Mouse (Mus musculus) megakaryocyte progenitor cell, adult 5-6 weeks (primary cell): Measurements from ENCODE around the gene Cnp. TPM values are rescaled to one million over a fixed set of nuclear protein-coding genes. Genes with fewer than 3 reads are reported as not detected.
"Not testable (repeated sequence)": the region's sequence is repeated elsewhere in the genome, so short reads cannot be mapped to it uniquely, and the experiment has no call there.

ENCODE experiments used
- ATAC-seq: replicated peaks from 2 replicates; pipeline ENCODE4 v1.8.0; 2016; ENCODE audit warnings: mild to moderate bottlenecking, moderate TSS enrichment, inconsistent platforms; ENCODE audit not compliant: poor library complexity
- total RNA-seq, 2 experiments: library from RNA; stranded (forward) in 1 of 2; stranded (reverse) in 1 of 2; fragments of 157-497, 149-512 nt in 1 of 2; fragments of 200-1000 nt in 1 of 2; gene quantifications; 2 replicates each; pipeline versions ENCODE4 v1.2.3 to v1.2.4; 2015 to 2017

Cnp gene
- total RNA-seq (2015), result 6.9 and 8.2 TPM in 2 replicates
- 16.2 and 21.7 TPM in 2 replicates for total RNA-seq (2017)

DNA sequence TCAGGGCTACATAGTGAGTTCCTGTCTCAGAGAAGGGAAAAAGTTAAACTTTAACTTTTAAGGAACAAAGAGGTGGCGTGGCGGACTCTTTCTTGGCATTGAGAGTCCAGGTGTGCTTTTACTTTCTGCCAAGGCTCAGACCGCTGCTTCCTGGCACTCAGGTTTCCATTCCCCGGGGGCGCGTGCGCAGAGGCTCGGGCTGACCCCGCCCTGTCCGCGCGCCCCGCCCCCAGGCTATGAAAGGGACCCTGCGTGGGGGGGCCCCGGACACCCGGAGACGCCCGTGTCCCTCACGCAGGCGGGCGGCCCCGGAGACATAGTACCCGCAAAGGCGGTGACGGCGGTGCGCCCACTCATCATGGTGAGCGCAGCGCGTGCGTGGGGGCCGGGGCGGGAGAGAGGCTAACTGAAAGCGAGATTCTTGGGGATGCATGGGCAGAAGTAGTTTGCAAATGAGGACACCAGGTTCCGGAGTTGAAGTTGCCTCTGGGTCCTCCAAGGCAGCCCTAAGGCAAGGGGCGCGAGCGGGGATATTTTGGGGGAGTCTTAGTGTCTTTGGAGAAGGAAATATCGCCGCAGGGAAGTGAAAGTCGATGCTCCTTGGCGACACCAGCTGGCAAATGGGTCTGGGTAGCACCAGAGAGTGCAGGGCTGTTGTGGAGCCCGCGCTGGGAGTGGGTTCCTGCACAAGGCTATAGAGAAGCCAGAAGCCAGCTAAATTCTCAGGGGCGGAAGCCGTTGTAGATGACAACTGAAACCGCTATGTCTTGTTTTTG, at the start of gene Cnp:
Cnp (plus strand) TSS at position 197 of the 776 bp plus-strand sequence.
- ATAC-seq, result peak; percentile 47

DNA sequence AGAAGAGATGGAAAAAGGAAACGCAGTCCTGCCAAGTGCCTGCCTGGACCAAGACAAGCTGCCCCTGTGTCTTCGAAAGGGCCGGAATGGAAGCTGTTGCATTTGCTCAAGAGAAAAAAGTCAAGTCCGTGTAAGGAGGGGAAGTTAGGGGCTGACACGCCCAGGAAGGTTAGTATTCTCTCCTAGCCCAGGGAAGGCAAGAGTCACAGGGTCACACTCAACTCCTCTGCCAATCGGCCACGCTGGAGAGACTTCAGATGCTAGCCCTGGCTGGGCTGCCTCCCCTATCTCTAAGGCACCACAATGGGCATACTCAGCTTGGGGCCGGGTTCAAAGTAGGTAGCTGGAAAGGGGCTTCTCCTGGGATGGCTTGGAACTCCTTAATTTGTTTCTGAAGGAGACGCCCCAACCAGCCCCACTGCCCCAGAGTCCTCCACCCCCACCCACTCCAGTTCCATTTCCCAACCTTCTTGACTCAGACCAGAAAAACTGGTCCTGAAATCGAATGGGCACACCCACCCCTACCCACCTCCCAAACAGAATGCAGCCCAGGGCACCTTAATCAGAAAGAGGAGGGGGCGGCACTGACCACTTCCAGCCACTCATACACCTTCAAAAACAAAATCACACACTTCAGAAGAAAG, 49.6 kb upstream of the Cnp start:
- no peak for ATAC-seq

DNA sequence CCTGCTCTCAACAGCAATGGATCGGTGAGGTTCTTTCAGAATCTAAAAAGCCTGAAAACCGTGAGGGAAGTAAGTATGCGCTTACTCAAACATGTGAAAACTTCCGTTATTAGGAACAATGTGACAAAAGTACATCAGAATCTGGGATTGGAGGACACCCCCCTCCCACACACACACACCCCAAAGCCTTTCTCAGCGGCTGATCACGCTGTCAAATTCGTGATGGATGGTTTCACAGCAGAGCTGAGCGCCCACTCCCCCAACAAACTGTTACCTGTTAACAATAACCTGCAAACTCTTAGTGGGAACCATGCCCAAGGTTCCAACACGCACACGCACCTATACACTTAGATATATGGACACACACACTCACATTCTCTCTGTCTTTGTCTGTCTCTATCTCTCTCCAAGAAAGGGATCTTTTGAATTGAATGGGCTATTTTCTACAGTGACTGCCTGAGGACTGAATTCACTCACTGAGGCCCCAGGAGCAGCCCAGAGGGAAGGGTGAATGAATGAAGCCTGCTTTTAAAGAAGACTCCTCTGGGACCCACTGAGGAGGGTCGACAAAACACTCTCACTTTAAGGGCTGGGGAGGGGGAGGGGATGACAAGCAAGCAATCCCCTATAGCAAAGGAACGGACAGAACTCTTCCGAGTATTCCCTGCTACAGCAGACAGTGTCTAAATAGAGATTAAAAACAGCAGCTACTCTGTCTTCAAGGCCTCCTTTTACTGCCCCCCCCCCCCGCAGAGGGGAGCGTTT, 48.5 kb upstream of the Cnp start:
- ATAC-seq, result no peak

DNA sequence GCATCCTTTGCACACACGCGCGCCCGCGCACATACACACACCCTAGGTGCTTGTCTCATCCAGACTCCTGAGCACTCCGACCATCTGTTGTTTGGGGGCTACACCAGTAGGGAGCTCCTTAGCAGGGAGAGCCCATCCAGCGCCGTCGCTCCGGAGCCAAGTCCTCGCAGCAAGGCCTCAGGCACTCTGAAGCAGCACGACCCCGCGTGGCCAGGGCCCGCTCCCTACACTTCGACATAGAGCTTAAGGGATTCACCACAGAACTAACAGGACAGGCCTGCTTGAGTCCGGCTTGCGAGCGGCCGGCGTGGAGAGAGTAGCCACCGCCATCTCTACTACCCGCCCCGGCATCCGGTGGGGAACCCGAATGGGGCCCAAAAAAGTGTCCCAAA, 47.6 kb upstream of the Cnp start:
- ATAC-seq, result peak; percentile 38

DNA sequence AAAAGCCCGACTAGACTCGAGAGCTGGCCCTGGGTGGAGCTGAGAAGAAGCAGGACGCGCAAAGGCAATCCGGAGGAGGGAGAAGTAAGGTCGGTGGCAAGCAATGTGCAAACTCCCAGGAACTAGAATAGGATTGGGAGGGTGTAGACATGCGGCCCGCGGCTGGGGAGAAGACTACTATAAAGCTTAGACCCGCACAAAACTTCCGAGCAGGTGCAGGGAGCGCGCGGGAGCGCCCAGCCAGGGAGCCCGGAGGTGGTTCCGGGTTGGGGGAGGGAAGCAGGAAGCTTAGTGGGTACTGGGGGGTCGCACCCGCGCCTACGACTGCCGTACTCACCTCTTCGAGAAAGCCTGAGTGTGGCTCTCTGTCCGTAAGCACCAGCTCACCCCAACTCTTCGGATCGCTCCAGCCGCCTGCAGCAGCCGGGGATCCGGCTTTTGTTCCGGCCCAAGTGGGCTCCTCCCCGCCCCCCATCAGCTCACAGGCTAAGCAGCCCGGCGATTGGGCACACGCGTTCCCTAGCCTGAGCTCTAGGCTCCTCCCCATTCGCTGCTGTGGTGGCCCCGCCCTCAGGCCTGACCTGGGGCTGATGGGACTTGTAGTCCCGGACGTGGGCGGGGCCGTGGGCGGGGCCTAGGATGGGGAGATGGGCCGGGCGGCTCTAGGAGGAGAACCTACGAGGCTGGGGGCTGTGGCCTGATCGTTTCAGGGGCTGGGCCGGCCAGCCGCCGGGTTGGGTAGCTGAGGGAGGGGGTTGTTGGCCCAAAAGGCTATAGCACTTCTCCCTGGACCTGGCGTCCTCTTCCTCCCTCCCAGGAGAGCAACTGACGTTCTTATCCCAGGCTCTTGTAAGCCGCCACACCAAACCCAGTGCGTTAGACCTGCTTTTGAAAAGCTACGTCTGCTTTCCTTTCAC, 47.0 kb upstream of the Cnp start, which contains the start of gene Acly:
Acly (minus strand) TSS at position 543 of the 917 bp plus-strand sequence.
- ATAC-seq, result peak; percentile 93

DNA sequence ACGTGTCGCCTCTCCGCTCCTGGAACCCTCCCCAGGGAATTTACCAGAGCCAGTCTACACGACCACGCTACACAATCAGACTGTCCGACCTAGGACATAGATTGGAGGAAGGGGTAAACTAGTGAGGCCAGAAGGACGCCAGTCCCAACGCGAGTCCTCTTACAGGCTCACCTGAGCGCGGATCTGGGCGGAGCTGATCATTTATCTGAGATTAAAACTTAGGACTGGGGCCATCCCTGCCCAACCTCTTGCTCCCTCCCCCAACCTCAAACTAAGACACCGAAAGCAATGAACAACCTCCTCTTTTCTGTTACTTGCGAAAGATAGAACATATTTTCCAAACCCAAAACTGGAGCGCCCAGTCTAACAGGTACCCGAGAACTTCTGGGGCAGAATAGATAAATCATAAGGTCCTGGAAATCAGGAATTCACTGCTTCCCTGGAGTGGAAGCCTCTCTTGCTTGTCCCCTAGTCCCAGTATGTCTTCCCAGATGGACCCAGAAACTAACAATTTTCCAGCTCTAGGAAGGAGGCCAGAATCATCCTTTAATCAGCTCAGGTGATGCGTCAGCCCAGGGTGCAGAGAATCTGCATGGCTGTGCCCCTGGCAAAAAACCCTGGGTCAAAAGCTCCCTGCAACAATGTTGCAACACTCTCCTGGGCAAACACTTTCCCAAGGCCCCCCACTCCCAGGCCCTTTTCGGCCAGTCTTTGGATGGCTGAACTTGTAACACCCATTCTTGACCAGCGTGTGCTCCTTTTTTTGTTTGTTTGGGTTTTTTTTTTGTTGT, 46.1 kb upstream of the Cnp start:
- no peak for ATAC-seq

DNA sequence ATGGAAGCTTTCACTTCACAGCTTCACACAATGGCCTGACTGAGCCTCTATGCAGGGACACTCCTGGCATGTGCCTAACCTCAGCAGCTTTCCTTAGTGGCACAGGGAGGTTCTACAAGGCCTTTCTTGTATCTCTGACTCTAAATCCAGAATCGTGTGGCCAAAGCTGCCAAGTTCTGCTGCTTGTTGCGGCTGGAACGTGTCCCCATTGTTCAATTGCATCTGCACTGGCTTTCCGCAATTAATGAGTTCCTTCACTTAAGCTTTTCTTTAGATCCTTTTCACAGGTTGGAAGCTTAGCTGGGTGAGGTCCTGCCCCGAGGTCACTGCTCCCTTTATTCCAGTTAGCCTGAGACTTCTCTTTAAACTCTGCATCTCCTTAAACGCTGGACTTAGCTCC, 40.8 kb upstream of the Cnp start:
- no peak for ATAC-seq

DNA sequence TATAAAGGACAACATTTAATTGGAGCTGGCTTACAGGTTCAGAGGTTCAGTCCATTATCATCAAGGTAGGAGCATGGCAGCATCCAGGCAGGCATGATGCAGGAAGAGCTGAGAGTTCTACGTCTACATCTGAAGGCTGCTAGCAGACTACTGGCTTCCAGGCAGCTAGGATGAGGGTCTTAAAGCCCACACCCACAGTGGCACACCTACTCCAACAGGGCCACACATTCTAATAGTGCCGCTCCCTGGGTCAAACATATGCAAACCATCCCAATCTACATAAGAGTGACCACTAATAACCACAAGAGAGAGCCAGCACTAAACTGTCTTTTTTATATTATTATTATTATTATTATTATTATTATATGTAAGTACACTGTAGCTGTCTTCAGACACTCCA, 40.3 kb upstream of the Cnp start:
- not testable (repeated sequence) for ATAC-seq

DNA sequence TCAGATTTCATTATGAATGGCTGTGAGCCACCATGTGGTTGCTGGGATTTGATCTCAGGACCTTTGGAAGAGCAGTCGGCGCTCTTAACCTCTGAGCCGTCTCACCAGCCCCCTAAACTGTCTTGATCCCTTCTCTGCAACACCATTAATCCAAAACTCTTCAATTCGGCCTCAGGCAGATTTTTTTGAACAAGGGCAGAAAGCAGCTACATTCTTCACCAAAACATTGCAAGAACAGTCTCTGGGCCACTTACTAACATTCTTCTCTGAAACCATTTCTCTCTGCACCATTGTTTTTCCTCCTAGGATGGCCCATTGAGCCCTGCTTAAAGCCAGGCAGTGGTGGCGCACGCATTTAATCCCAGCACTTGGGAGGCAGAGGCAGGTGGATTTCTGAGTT, 39.9 kb upstream of the Cnp start:
- not testable (repeated sequence) for ATAC-seq

DNA sequence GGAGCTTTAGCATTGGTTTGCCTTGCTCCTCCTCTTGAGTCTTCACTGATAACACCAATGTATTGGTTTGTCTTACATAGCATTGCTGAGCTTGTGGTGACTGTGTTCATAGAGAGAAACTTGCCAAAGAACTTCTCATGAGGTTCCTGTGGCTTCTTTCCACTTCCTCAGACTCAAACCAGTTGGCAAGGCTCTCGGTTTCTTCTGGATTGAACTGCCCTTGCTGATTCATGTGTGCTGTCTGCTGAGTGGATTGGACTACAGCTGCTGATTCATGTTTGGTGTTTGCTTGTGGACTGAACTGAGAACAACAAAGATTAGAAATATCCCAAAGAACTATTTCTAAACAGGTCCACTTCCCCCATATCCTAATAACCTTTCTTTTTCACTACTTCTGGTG, 38.7 kb upstream of the Cnp start:
- no peak for ATAC-seq

DNA sequence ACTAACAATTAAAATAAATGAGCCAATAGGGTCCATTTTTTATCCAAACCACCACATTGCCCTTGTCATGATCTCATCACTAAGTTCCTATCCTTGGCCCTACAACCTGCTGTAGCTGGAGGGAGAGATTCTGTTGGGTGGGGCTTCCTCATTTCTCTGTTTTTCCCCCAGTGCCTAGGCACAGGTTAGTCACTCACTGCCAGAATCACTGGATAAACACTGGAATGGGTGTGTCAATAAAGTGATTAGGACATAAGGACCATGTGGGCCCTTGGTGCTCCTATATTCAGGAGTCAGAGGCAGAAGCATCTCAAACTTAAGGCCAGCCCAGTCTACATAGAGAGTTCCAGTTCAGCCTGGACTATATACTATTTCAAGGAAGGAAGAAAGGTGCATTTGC, 38.2 kb upstream of the Cnp start:
- no peak for ATAC-seq

DNA sequence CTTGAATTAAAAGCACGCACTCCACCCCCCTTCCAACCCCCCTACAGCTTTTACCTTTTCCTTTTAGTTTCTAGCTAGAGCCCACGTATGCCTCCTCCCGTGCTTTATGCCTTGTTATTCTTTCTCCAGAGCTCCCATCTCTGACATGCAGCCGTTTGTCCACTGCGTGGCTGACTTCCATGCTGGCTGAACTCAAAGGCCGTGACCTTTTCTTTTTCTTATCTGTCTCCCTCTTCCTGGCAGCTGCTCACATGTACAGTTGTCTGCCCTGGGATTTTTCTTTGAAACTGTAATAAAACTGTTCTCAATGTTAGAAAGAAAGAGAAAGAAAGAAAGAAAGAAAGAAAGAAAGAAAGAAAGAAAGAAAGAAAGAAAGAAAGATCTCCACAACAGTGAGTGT, 33.7 kb upstream of the Cnp start:
- ATAC-seq, result no peak

DNA sequence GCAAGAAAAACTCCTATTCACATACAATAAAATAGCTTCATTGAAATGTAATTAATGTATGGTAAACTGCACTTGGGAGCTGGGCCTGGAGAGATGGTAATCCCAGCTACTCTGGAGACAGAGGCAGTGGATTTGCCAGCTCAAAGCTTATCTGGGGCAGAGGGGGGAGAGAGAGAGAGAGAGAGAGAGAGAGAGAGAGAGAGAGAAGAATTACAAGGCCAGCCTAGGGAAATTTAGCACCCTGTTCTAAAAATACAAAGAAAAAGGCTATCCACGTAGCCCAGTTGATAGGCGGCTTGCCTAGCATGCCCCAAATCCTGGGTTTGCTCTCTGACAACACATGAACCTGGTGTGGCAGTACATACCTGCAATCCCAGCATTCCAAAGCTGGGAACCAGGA, 33.1 kb upstream of the Cnp start:
- no peak for ATAC-seq

DNA sequence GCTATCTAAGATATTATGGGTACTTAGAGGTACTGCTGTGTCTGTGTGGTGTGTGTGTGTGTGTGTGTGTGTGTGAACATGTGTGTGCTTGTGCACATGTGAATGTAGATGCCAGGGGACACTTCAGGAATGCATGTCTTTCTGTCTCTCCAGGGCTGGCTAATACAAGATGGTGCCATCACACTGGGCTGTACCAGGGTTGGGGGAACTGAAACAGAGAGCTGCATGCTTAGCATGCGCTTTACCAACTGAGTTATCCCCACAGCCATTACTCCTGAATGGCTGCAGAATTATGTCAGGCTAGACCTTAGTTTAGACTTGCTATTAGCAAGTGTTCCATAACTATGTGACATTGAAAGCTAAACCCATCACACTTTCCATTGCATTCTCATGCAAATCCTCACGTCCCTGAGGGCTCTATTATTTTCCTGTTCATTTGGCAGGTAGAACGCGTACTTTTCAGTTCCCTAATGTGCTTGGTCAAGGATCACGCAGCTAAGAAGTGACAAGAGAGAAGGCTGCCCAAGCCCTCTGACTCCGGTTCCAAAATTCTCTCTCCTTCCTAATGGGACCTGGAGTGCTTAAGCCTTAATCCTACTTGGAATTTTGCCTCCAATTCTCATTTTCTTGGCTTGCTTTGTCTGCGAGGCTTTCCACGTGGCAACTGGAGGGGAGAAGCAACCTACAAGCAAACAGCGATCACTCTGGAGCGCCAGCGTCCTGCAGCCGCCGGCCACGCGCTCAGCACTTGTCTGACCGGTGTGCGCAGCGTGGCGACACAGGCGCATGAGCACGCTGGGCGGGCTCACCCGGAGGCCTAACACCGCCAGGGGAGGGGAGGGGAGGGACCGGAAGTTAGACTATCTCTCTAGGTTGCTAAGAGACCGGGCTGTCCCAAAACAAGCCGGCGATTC, 29.6 kb upstream of the Cnp start, which contains the start of gene Ttc25:
Ttc25 (plus strand) TSS at position 776 of the 914 bp plus-strand sequence.
- ATAC-seq, result peak; percentile 97

DNA sequence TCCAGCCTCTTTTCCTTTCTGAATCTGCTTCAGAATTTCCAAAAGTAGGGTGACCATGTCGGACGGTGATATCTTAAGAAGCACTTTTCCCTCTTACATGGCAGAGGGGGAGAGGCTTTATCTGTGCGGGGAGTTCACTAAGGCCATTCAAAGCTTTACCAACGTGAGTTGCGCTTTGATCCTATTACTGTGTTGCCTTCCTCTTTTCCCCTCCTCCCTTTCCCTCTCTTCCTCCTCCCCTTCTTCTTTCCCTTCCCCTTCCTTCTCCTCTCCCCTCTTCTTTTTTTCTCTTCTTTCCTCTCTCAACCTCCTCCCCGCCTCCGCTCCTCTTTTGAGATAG, 29.0 kb upstream of the Cnp start:
- peak; percentile 21 for ATAC-seq

DNA sequence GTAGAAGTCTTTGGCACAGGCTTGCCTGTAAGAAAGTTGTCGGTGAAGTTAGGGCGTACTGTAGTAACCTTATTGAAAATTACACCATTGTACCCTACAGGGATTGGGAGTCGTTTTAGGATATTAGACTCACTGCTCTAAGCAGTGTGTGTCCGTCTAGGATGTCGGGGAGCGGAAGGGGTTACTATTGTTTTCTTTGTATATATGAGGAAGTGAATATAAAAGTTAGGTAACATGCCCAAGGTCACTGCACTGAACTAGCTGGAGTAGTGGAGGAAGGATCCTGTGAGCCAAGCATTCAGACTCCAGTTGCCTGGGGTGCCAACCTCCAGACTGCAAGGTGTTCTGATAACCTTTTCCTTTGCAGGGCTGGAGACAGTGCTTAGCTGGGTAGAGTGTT, 27.7 kb upstream of the Cnp start:
- peak; percentile 40 for ATAC-seq

DNA sequence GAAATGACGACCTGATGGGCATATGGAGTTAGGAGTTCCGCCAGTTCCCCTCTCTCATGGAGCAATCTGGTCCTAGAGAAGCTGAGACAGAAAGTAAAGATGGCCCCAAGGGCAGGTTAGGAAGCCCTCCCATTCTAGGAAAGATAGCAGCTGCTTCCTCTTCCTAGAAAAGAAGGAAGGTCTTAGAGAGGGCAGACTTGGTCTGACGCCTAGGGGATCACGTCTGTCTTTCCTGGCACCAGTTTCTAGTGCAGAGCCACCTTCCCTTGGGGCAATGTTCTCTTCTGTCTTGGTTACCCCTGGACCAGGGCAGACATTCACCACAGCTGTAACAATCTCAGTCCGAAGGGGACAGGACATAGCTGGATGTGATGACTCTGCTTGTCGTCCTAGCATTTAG, 26.6 kb upstream of the Cnp start:
- ATAC-seq, result no peak

DNA sequence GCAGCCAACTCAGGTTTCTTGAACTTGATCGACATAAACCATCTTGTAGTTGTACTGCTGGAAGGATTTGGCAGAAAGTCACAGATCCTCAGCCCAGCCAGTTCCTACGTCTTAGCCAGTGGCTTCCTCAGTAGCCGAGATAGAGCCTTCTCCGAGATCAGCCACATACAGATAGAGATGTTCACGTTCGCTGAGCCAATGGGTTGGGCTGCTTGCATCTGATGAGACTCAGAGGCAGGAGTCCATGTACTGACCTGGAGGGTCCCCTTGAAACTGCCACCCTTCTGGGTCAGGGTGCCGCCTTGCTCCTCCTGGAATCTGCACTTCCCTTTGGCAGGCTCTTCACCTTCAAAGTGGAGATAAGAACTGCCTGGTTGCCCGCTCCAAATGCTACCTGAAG, 25.2 kb upstream of the Cnp start:
- no peak for ATAC-seq

DNA sequence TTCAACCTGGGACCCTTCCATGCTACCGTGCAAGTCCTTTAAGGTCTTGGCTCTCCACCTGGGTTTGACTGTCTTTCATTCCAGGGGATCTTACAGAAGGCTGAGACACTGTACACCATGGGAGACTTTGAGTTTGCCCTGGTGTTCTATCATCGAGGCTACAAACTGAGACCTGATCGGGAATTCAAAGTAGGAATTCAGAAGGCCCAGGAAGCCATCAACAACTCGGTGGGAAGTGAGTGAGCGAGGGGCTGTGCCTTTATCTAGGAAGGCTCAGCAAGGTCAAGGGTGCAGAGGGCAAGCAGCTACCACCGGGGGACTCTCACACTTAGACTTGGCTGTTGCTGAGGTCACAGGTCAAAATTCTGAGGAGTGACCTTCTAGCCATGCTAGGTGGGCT, 24.6 kb upstream of the Cnp start:
- no peak for ATAC-seq
